Mouse (Mus musculus): ENCODE data around the gene Gm960. TPM values are rescaled to one million over a fixed set of nuclear protein-coding genes. Genes with fewer than 3 reads are reported as not detected.

Gm960 gene
- polyA plus RNA-seq, 1 experiment from 2014 or later = 2.0 TPM

DNA sequence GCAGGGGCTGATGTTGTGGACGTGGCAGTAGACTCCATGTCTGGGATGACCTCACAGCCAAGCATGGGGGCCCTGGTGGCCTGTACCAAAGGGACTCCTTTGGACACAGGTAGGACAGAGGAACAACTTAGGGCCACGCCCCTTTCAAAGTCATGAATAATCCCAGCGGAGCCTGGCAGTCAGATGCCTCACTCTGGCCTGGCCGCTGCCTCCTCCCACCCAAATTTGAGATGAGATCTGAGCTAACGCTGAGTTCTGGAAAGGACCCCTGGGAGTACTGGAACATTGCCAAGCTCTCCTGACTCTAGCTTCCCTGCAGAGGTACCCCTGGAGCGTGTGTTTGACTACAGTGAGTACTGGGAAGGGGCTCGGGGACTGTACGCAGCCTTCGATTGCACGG is 79.0 kb downstream of the Gm960 start:
- WGBS = 77% methylated on average over 10 of the region's 10 CpGs
- Histone ChIP-seq H3K27me3 (ENCODE audit: insufficient read depth, low read length) (no peaks in the 10 kb centered on the region), H3K36me3 (ENCODE audit: insufficient read depth, low read length) (peaks cover 36% of the 10 kb centered on the region), H3K9ac (replicated peaks; ENCODE audit: low read length) (no peak overlapping the region), H3K4me1 (ENCODE audit: insufficient read depth, low read length) (peaks cover 18% of the 10 kb centered on the region), H3K27ac (ENCODE audit: low read length) (no peak overlapping the region), H3K4me3 (ENCODE audit: low read length) (no peak overlapping the region), H3K9me3 (ENCODE audit: low read length) (no peaks in the 10 kb centered on the region), H3K4me2 (replicated peaks; ENCODE audit: low read depth, low read length) (no peak overlapping the region)
- ATAC-seq (ENCODE audit: low FRiP score, low TSS enrichment) = no peak

DNA sequence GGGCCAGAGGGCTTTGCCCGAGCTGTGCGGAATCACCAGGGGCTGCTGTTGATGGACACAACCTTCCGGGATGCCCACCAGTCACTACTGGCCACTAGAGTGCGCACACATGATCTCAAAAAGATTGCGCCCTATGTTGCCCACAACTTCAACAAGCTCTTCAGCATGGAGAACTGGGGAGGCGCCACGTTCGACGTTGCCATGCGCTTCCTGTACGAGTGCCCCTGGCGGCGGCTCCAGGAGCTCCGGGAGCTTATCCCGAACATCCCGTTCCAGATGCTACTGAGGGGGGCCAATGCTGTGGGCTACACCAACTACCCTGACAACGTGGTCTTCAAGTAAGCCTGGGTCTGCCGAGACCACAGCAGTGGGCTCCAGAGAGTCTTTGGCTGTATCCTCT is 80.3 kb downstream of the Gm960 start:
- H3K9me3 ChIP-seq (ENCODE audit: low read length) = no peaks in the 10 kb centered on the region
- H3K4me2 ChIP-seq (replicated peaks; ENCODE audit: low read depth, low read length) = no peak overlapping the region
- H3K36me3 ChIP-seq (ENCODE audit: insufficient read depth, low read length) = peaks cover 35% of the 10 kb centered on the region
- H3K9ac ChIP-seq (replicated peaks; ENCODE audit: low read length) = 0 out of 2 replicates have a peak overlapping the region, but pooled peaks have one; percentile 8
- no peaks in the 10 kb centered on the region for H3K27me3 ChIP-seq (ENCODE audit: insufficient read depth, low read length)
- ATAC-seq (ENCODE audit: low FRiP score, low TSS enrichment) = no peak
- H3K4me1 ChIP-seq (ENCODE audit: insufficient read depth, low read length) = peaks cover 26% of the 10 kb centered on the region
- no peak overlapping the region for H3K4me3 ChIP-seq (ENCODE audit: low read length)
- no peak overlapping the region for H3K27ac ChIP-seq (ENCODE audit: low read length)
- 44% methylated on average over 18 of the region's 18 CpGs for WGBS

DNA sequence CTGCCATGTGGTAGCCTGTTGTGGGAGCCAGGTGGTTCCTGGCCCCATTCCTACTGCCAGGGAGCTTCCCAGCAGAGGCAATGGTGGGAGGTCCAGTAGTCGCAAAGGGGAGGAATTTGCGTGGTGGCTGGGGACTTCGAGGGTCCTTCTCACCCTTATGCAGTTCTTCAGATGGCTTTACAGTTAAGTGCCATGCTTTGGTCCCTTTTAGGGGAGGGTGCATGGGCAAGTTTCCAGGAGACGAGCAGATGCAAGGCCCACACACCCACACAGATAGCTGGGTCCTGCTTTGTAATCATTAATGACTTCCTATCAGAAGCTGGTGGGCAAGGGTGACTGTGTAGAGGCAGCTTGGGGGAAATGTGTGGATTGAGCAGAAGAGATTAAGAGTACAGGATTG is 81.9 kb downstream of the Gm960 start:
- 24% methylated on average over 4 of the region's 4 CpGs for WGBS
- H3K4me2 ChIP-seq (replicated peaks; ENCODE audit: low read depth, low read length) = peak overlapping the region; percentile 86
- peak overlapping the region; percentile 94 for H3K27ac ChIP-seq (ENCODE audit: low read length)
- no peaks in the 10 kb centered on the region for H3K9me3 ChIP-seq (ENCODE audit: low read length)
- no peaks in the 10 kb centered on the region for H3K27me3 ChIP-seq (ENCODE audit: insufficient read depth, low read length)
- ATAC-seq (ENCODE audit: low FRiP score, low TSS enrichment) = no peak
- peak overlapping the region; percentile 91; the same call in 1 of the 2 replicates for H3K4me3 ChIP-seq (ENCODE audit: low read length)
- H3K9ac ChIP-seq (replicated peaks; ENCODE audit: low read length) = peak overlapping the region; percentile 92; the same call in 1 of the 2 replicates
- H3K4me1 ChIP-seq (ENCODE audit: insufficient read depth, low read length) = peaks cover 36% of the 10 kb centered on the region
- H3K36me3 ChIP-seq (ENCODE audit: insufficient read depth, low read length) = peaks cover 33% of the 10 kb centered on the region

DNA sequence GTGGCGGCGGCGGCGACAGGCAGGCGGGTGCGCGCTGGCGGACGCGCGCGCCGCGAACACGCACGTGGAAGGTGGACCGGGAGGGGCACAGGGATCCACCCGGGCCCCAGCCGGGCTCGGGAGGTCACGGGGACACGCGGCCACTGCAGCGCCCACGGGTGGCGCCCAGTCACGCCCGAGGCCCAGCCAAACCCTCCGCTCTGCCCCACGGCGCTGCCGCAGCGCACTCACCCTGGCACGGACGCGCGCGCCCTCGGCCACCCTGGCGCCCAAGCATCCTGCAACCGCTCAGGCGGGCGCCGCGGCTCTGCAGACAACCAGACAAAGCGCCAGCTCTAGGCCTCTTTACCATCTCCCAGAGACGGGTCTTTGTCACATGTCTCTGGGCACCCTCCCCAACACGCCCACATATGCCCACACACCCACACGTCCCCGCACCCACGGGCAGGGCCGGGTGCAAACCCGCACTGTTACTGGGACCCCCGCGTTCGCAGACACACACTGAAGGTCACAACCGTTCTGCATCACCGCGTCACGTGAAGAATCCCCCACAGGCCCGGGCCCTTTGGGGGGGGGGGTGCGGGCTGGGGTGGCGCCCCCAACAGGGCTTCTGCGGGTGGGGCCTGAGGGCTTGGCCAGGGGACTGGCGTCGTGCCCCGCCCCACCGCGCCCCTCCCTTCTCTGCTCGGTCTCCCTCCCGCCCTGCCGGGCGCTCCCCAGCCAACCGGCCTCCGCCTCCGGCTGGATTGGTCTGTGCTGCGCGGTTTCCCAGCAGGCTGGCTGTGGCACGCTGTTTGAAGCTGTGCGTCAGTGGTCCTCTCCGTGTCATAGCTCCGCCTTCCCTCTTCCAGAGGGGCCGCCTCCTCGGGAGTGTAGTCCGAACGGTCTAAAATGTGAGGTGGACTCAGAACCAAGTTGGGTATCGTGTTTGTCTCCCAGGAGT is 83.0 kb downstream of the Gm960 start, which contains the start of gene Lrfn4:
Lrfn4 (minus strand) TSS at position 517 of the 943 bp plus-strand sequence.
- under 1% methylated on average over 79 of the region's 87 CpGs for WGBS
- peak within 1 kb of the TSS; percentile 94 for H3K27ac ChIP-seq (ENCODE audit: low read length)
- ATAC-seq (ENCODE audit: low FRiP score, low TSS enrichment) = peak; percentile 97
- peak within 1 kb of the TSS; percentile 92 for H3K9ac ChIP-seq (replicated peaks; ENCODE audit: low read length)
- H3K36me3 ChIP-seq (ENCODE audit: insufficient read depth, low read length) = peaks cover 28% of the 10 kb centered on the region
- peaks cover 36% of the 10 kb centered on the region for H3K4me1 ChIP-seq (ENCODE audit: insufficient read depth, low read length)
- no peaks in the 10 kb centered on the region for H3K27me3 ChIP-seq (ENCODE audit: insufficient read depth, low read length)
- peak within 1 kb of the TSS; percentile 91 for H3K4me3 ChIP-seq (ENCODE audit: low read length)
- no peaks in the 10 kb centered on the region for H3K9me3 ChIP-seq (ENCODE audit: low read length)
- H3K4me2 ChIP-seq (replicated peaks; ENCODE audit: low read depth, low read length) = peak within 1 kb of the TSS; percentile 86

DNA sequence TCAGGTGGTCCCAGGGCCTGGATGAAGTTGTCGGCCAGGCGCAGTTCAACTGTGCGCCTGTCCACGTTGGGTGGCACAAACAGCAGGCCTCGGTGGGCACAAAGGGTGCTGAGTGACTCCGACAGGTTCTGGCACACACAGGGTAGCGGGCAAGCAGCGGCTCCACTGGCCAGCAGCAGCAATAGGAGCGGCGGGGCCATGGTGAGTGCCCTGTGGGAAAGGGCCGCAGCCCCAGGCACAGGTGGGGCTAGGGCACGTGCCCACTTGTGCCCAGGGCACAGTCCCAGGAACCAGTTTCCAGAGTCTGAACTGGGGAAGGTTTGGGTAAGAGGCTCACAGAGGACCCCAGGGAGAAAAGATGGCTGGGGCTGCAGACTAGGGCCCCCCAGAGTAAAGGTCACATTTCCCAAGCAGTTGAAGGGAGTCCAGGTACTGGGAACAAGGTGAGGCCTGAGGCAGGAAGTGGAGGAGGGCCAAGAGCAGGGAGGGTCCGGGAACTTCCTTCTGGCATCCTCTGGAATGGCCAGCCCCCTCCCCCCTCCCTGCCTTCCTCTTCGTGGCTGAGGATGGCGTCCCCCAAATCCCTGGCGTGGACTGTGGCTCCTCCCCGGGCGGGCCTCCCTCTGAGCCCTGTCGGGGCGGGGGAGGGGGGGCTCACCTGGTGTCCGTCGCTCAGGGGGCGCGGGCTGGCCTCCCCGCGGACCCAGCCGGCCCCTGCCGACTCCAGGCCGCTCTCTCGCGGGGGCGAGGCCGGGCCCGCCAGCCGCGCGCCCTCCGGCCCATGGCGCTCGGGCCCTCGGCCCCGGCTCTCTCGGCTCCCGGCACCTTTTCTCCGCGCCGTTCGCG is 83.9 kb downstream of the Gm960 start:
- no peaks in the 10 kb centered on the region for H3K9me3 ChIP-seq (ENCODE audit: low read length)
- 18% methylated on average over 38 of the region's 49 CpGs for WGBS
- peak overlapping the region; percentile 92 for H3K9ac ChIP-seq (replicated peaks; ENCODE audit: low read length)
- peak overlapping the region; percentile 86 for H3K4me2 ChIP-seq (replicated peaks; ENCODE audit: low read depth, low read length)
- peak overlapping the region; percentile 91 for H3K4me3 ChIP-seq (ENCODE audit: low read length)
- peaks cover 25% of the 10 kb centered on the region for H3K36me3 ChIP-seq (ENCODE audit: insufficient read depth, low read length)
- H3K27me3 ChIP-seq (ENCODE audit: insufficient read depth, low read length) = no peaks in the 10 kb centered on the region
- H3K4me1 ChIP-seq (ENCODE audit: insufficient read depth, low read length) = peaks cover 36% of the 10 kb centered on the region
- H3K27ac ChIP-seq (ENCODE audit: low read length) = peak overlapping the region; percentile 94
- ATAC-seq (ENCODE audit: low FRiP score, low TSS enrichment) = 0 out of 2 replicates have a peak, but pooled peaks have one; percentile 8

DNA sequence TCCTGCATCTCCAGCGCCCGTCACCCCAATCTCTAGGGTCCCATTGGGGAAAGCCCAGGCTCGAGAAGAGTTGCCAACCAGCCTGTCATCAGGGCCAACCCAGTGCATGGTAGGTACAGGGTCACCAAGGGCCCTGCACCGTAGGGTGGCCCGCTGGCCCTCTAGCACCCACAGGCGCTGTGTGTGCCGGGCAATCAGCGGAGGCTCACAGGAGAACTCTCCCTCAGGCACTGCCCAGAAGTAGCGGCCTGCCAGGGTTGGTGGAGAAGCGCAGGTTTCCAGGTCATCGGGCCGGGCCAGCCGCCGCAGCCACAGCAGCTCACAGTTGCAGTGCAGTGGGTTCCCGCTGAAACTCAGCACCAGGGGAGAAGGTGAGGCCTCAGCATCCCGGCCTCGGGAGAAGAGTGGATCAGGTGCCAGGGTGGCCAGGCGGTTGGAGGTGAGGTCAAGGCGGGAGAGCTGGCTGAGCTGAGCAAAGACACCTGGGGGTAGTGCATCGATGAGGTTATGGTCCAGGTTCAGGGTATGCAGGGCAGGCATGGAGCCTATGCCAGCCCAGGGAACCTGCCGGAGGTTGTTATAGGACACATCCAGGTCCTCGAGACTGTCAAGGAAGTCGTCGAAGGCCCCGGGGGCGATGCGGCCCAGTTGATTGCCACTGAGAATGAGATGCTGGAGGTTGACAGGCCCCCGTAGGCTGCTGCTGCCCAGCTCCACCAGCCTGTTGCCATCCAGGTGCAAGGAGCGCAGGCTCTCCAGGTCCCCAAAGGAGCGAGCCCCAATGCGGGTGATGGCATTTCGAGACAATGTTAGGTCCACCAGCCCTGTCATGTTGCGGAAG is 84.8 kb downstream of the Gm960 start:
- peaks cover 36% of the 10 kb centered on the region for H3K4me1 ChIP-seq (ENCODE audit: insufficient read depth, low read length)
- WGBS = 76% methylated on average over 33 of the region's 33 CpGs

DNA sequence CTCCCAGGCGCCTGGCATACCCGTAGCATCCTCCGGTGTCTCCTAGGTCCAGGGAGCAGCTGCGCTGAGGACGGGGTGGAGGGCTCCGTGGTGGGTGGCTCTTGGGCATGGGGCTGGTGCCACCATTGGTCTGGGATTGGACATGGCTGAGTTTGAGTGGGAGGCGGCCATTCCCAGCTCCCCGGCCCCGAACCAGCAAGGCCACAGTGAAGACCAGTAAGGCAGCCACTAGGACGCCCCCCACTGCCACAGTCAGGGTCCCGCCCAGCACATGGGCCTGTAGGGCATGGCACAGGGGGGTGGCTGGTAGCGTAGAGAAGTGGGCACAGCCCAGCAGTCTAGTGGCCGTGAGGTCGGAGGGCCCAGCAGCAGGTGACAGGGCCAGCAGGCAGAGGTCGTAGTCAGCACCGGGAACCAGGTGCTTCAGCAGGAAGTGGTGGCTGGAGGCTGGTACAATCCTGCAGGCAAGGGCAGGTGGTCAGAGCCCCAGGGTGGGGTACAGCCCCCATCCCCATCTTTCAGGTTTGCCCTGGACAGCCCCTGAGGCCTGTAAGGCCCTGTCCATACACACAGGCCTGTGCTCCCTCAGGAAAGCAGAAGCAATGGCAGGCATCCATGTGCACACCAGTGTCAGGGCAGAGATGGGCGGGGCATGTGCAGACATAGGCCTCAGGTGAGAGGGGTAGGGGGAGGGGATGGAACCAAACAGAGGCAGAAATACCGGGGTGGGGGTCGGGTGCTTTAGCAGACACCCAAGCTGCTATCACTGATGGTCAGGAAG is 86.1 kb downstream of the Gm960 start:
- Histone ChIP-seq H3K27ac (ENCODE audit: low read length) (no peak overlapping the region), H3K4me1 (ENCODE audit: insufficient read depth, low read length) (peaks cover 36% of the 10 kb centered on the region), H3K27me3 (ENCODE audit: insufficient read depth, low read length) (no peaks in the 10 kb centered on the region), H3K36me3 (ENCODE audit: insufficient read depth, low read length) (peaks cover 25% of the 10 kb centered on the region), H3K9ac (replicated peaks; ENCODE audit: low read length) (0 out of 2 replicates have a peak overlapping the region, but pooled peaks have one; percentile 19), H3K9me3 (ENCODE audit: low read length) (no peaks in the 10 kb centered on the region), H3K4me2 (replicated peaks; ENCODE audit: low read depth, low read length) (no peak overlapping the region), H3K4me3 (ENCODE audit: low read length) (no peak overlapping the region)
- no peak for ATAC-seq (ENCODE audit: low FRiP score, low TSS enrichment)
- 83% methylated on average over 19 of the region's 19 CpGs for WGBS

More for the DNA sequence above, 84.8 kb downstream of the Gm960 start:
- 0 out of 2 replicates have a peak overlapping the region, but pooled peaks have one; percentile 92 for H3K9ac ChIP-seq (replicated peaks; ENCODE audit: low read length)
- peak overlapping the region; percentile 94; the same call in 1 of the 2 replicates for H3K27ac ChIP-seq (ENCODE audit: low read length)
- no peak for ATAC-seq (ENCODE audit: low FRiP score, low TSS enrichment)
- no peaks in the 10 kb centered on the region for H3K9me3 ChIP-seq (ENCODE audit: low read length)
- no peaks in the 10 kb centered on the region for H3K27me3 ChIP-seq (ENCODE audit: insufficient read depth, low read length)
- peaks cover 25% of the 10 kb centered on the region for H3K36me3 ChIP-seq (ENCODE audit: insufficient read depth, low read length)
- peak overlapping the region; percentile 86 for H3K4me2 ChIP-seq (replicated peaks; ENCODE audit: low read depth, low read length)
- H3K4me3 ChIP-seq (ENCODE audit: low read length) = peak overlapping the region; percentile 91; the same call in 1 of the 2 replicates

DNA sequence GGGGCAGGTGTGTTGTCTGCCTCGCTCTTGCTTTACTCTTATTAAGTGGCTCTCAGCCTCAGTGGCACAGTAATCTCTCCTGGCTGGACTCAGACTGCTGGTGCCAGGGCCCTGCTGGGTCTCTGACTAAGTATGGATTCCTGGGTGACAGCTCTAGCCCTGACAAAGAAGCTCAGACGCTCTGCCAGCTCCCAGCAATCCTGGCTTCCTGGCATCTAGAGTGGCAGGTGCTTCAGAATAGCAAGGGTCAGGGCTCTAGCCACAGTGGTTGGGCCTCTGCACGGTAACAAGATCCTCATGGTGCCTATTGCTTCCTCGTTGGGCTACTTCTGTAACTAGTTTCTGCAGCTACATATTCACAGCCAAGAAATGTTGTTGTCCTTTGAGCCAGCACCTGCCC is 88.4 kb downstream of the Gm960 start:
- no peak for ATAC-seq (ENCODE audit: low FRiP score, low TSS enrichment)
- WGBS = 53% methylated on average over 4 of the region's 4 CpGs
- no peak overlapping the region for H3K4me2 ChIP-seq (replicated peaks; ENCODE audit: low read depth, low read length)
- no peak overlapping the region for H3K9ac ChIP-seq (replicated peaks; ENCODE audit: low read length)
- peaks cover 26% of the 10 kb centered on the region for H3K4me1 ChIP-seq (ENCODE audit: insufficient read depth, low read length)
- H3K9me3 ChIP-seq (ENCODE audit: low read length) = no peaks in the 10 kb centered on the region
- H3K36me3 ChIP-seq (ENCODE audit: insufficient read depth, low read length) = peaks cover 25% of the 10 kb centered on the region
- no peak overlapping the region for H3K27ac ChIP-seq (ENCODE audit: low read length)
- H3K4me3 ChIP-seq (ENCODE audit: low read length) = no peak overlapping the region
- no peaks in the 10 kb centered on the region for H3K27me3 ChIP-seq (ENCODE audit: insufficient read depth, low read length)
